12 mouse cellular contexts compared by ENCODE assay signal in genomic region chr12:4022845-4023244, GRCm38 (mm10). TPM values are rescaled to one million over a fixed set of nuclear protein-coding genes. Genes with fewer than 3 reads are reported as not detected.
DNase-seq lines count a peak whose midpoint lies in the region; ATAC-seq lines count a peak whose summit lies in the region.
"Had no signal": no experiment of that assay in that cellular context is flagged by ENCODE, and none has a peak within 500 bp of the region (broad histone marks: within the 10 kb centered on the region; RNA-seq: fewer than 3 reads in every experiment).

No protein-coding gene starts in this region.

- H3K9me3 ChIP-seq in kidney, embryonic 16.5 days (ENCODE audit: low read length): no peaks in the 10 kb centered on the region
- H3K9me3 ChIP-seq: G1E; neural tube, embryonic 12.5 days had no signal

- H3K4me3 ChIP-seq in kidney, embryonic 16.5 days (ENCODE audit: low read length): no peak overlapping the region
- H3K4me3 ChIP-seq: neural tube, embryonic 12.5 days had no signal

- peak; percentile 16 for DNase-seq in kidney, adult 18-20 months
- peak; percentile 46 for DNase-seq in adrenal gland, postnatal 25 days
- DNase-seq in gastrocnemius, adult 8-10 months (ENCODE audit: low spot score in 2 of 2): peak; percentile 27 to 31
- DNase-seq in heart, postnatal 4 days: peak; percentile 81
- DNase-seq in urinary bladder, postnatal 25 days (ENCODE audit: low spot score): no peak
- DNase-seq in embryo, embryonic 9.5 days (ENCODE audit: extremely low spot score): no peak
- DNase-seq in urinary bladder, postnatal 36 days (ENCODE audit: low spot score in 2 of 2): no peak
- DNase-seq: thymus, postnatal 25 days had no signal

- no peaks in the 10 kb centered on the region for H3K4me1 ChIP-seq in kidney, embryonic 16.5 days (ENCODE audit: insufficient read depth, low read length)

- no peaks in the 10 kb centered on the region for H3K36me3 ChIP-seq in kidney, embryonic 16.5 days (ENCODE audit: insufficient read depth, low read length)
- H3K36me3 ChIP-seq: G1E; neural tube, embryonic 12.5 days had no signal

- H3K9ac ChIP-seq in kidney, embryonic 16.5 days (replicated peaks; ENCODE audit: low read length): no peak overlapping the region
- H3K9ac ChIP-seq: neural tube, embryonic 12.5 days had no signal

- no peaks in the 10 kb centered on the region for H3K27me3 ChIP-seq in kidney, embryonic 16.5 days (ENCODE audit: insufficient read depth, low read length)
- H3K27me3 ChIP-seq: neural tube, embryonic 12.5 days had no signal

- WGBS in kidney, embryonic 16.5 days: 68% methylated on average over 7 of the region's 7 CpGs

- ATAC-seq in kidney, embryonic 16.5 days (ENCODE audit: low FRiP score, low TSS enrichment): no peak

- H3K27ac ChIP-seq in kidney, embryonic 16.5 days (ENCODE audit: low read length): no peak overlapping the region
- H3K27ac ChIP-seq: neural tube, embryonic 12.5 days had no signal

- no peak overlapping the region for H3K4me2 ChIP-seq in kidney, embryonic 16.5 days (replicated peaks; ENCODE audit: low read depth, low read length)
- H3K4me2 ChIP-seq: liver, embryonic 11.5 days; neural tube, embryonic 12.5 days had no signal

RNA-seq across cellular contexts. Expression of gene Efr3b, which starts 15.9 kb away (rescaled TPM):
- polyA plus RNA-seq in kidney, embryonic 16.5 days (2015; fragmentation: Nextera tagmentation; extraction: Ambion mirVana): 3.4 and 3.9 TPM in 2 replicates
- 2.7 and 3.0 TPM in 2 replicates for total RNA-seq in adrenal gland, postnatal 25 days (2021)
- total RNA-seq in gastrocnemius, adult 8-10 months (2022): 1 to 10 TPM; 2.0 to 5.9 (median 3.4) TPM
- 1 to 10 TPM; 8.4 to 9.6 TPM for total RNA-seq in heart, postnatal 4 days (2021)
- polyA plus RNA-seq: G1E had no signal

RNA-seq across cellular contexts. Expression of gene Dnajc27, which starts 59.5 kb away (rescaled TPM):
- 7.7 and 8.4 TPM in 2 replicates for polyA plus RNA-seq in kidney, embryonic 16.5 days (2015; fragmentation: Nextera tagmentation; extraction: Ambion mirVana)
- total RNA-seq in adrenal gland, postnatal 25 days (2021): 4.1 and 4.7 TPM in 2 replicates
- total RNA-seq in gastrocnemius, adult 8-10 months (2022): 10 to 100 TPM; 30.6 to 46.6 (median 38.2) TPM
- total RNA-seq in heart, postnatal 4 days (2021): 1 to 10 TPM; 8.2 to 9.4 TPM

Comparison
In these comparisons a context has a peak if more than half of its experiments do, and no peak if none do; other contexts are left out.
1. DNase-seq: peak in kidney, adult 18-20 months (single experiment), adrenal gland, postnatal 25 days (single experiment), gastrocnemius, adult 8-10 months (2 of 2) and heart, postnatal 4 days (single experiment); none in urinary bladder, postnatal 25 days (single experiment), embryo, embryonic 9.5 days (single experiment) and urinary bladder, postnatal 36 days (0 of 2).